Mouse (Mus musculus): ENCODE data around the gene Mapre3.
A peak's percentile ranks its signal among the peaks of the same experiment; 100 is the strongest.
"Not testable (repeated sequence)": the region's sequence is repeated elsewhere in the genome, so short reads cannot be mapped to it uniquely, and the experiment has no call there.

Mapre3 gene

DNA sequence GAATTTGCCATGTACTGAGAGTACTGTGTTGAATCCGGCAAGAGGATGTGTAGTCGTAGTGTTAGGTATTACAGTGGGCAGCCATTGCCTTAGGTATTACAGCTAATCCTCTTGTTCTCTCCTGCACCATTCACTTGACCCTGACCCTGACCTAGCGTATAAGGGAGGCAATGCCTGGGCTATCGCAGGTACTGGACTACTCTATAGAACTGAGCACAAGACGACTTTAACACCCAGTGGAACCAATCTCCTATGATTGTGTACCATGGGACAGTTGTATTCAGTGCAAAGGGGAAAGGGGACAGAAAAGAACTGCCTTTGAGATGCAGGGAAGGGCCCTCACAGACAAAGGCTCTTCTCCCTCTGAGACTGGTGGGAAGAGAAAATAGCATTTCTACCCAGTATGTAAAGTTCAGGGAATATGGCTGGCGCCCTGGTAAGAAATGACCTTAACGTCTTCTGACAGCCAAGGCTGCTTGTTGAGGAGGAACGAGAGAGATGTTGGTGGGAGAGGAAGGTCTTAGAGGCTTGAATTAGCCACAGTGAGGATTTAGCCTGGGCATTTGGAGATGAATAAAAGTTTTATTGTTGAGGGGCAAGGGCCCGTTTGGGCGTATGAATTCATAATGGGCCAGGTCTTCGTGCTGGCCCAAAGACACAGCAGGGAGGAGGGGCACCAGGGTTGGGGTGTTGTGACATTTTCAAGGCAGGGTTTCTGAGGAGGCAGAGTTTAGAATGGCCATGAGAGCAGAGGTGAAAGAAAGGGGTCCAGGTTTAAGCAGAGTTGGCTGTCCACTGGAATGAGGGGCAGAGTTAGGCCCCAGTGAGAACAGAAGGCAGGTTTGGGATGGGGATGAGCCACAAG, 9.9 kb downstream of the Mapre3 start:
- DNase-seq (ENCODE audit: low read depth): no peak

DNA sequence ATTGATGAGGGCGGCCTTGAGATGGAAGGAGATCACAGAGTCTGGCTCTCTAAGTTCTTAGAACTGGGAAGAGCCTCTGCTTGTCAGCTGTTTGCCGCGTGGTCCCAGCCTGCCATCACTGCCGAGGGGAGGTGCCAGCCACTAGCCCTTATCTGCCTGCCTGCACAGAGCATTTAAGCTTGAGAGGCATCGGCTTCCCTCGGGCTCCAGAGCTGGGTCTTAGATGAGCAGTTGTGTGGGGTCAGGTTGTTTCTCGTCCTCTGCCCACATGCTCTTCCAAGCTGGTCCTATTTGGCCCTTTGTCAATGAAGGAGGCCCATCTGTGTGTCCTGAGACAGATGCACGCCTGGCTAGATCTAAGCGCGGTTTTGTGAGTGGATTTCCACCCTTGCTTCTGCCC, 10.7 kb downstream of the Mapre3 start:
- no peak for DNase-seq (ENCODE audit: low read depth)

DNA sequence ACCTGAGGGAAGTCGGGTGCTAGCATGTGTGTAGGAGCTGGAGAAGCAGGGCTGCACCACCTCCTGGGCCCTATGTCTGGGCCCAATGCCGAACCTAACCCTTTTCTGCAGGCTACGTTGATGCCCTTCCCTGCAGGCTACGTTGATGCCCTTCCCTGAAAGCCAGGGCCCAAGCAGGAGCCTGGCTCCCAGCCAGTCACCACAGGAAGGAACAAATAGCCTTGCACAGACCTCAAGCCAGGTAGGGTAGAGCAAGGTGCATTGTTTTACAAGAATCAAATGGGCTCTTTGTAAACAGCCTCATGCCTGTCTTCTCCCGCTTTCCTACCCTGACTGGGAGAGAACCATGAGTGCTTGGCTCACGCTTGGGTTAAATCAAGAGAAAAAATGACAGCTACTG, 11.4 kb downstream of the Mapre3 start:
- no peak for DNase-seq (ENCODE audit: low read depth)

DNA sequence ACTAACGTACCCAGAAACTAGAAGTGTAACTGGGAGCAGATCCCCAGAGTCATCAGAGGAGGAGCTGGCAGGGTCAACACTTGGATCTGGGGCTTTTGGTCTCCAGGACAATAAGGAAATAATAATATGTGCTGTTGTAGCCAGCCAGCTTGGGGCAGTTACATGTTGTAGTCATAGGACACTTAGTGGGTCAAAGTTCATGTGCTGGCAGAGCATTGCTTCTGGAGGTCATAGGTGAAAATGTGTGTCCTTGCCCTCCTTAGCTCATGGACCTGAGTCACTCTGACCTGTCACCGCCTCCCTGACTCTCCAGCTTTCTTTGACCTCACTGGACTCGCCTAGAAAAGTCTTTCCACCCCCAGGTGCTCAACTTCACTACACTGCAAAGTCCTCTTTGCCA, 19.0 kb downstream of the Mapre3 start:
- DNase-seq (ENCODE audit: low read depth): no peak

DNA sequence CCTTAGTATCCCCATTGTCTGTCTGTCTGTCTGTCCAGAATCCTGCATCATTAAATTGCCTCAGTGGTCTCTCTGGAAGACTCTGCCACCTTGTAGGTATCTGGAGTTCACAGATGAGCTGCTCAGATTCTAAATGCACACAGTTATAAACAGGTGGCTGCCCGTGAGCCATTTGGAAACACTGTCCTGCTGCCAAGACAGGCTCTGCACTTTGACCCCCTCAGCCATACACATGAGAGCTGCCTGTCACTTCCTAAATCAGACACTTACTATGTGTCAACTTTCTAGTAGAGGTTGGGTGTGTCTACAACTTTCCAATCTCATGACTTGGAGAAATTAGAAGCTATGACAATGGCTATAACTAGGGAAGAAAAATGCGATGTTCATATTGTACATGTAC, 25.3 kb downstream of the Mapre3 start:
- DNase-seq (ENCODE audit: low read depth): no peak

DNA sequence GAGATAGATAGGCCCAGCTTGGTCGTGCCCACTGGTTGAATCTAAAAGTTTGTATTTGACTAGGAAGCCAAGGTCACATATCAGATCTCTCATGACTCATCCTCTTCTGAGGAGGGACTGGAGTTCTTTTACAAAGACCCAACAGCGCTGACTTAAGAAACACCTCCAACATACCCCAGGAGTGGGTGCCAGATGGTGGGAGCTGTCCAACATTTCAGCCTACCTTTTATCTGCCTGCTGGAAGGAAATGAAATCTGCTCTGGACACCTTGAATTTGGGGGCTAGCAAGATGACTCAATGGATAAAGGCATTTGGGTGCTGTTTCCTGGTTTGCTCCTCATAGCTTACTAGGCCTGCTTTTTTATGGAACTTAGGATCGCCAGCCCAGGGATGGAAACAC, 27.5 kb downstream of the Mapre3 start:
- no peak for DNase-seq (ENCODE audit: low read depth)

DNA sequence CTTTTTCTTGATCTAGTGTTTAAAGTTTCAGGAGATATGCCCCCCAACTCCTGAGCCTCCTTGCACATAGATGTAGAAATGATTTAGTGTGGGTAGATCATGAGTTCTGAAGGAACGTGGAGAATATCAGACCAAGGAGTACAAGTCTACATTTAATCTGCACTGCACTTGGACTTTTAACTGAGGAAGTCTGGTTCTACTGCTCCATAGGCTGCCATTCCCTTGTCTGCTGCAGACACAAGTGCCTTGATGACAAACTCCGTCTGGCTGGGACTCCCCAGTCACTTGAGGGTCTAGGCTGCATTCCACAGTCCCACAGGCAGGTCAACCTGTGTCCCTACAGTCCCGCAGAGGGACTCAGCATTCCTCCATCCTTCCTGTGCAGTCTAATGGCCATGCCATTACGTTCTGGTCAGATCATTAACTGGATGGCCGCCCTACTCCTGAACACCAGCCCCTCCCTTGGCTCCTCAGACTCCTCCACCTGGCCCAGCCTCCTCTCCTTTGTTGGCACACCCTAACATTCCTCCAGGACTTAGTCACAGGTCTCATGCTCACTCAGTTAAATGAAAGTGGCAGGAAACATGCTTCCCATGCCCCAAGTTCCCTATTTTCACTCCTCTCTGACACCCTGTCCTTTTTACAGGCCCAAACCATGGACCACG, 35.6 kb downstream of the Mapre3 start:
- DNase-seq (ENCODE audit: low read depth): peak; percentile 59

DNA sequence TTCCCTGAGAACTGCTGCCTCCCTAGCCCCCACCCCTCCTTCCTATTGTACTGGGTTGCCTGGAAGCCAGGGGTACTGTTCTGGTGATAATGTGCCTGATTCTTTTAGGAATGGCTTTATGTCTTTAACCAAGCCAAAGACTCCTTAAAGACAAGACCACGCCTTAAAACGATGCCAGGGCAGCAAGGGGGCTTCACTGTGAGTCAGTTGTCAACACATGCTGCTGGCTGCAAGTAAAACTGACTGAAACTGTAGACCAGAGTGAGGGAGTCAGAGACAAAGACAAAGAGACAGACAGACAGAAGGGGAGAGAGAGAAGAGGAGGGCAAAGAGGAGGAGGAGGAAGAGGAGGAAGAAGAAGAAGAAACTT, 36.1 kb downstream of the Mapre3 start:
- no peak for DNase-seq (ENCODE audit: low read depth)

DNA sequence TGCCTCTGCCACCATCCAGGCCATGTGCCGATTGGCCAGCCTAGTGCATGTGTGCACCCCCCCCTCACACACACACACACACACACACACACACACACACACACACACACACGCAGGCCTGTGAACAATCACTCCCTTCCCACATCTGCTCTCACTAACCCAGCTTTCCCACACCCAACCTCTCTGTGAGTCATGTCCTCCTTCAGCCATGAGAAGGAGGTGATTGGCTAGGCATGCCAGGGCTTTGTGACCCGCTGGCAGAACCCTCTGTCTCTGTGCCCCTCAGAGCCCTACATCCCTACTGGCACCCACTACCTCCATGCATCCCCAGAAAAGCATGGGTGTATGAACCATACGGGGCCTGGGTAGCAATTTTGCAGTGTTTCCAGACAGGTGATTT, 39.1 kb downstream of the Mapre3 start:
- DNase-seq (ENCODE audit: low read depth): peak; percentile 60

DNA sequence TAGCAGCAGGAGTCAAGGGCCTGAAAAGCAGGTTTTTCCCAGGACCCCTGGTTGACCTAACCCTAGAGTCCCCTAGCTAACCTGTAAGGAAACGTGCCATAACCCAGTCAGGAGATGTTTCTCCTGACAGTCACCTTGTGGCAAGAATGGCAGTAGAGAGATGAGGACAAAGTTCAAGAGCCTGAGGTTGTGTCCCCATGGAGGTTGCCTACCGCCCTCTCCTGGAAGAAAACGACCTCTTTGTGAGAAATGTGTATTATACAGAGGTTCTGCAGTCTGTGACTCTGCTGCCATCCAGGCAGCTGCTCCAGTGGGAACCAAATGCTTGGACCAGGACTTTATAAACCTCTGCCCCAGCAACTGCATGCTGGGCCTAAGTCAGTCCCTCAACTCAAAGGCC, 41.2 kb downstream of the Mapre3 start:
- no peak for DNase-seq (ENCODE audit: low read depth)

DNA sequence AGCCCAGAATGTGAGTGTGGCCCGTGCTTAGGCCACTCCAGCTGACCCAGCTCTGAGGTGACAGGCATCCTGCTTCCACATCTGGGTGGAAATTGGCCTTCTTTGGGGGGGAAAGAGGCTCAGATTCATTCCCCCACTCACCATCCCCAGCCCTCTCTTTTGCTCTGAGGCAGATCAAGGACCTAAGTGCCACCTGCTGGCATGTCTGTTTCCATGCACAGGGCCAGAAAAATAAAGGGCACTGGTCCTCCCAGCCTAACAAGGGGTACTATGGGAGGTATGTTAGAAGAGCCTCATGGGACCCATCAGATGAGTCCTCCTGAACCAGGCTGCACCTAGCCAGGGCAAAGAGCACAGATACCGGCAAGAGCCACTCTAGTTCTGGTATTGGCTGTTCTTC, 41.7 kb downstream of the Mapre3 start:
- no peak for DNase-seq (ENCODE audit: low read depth)

DNA sequence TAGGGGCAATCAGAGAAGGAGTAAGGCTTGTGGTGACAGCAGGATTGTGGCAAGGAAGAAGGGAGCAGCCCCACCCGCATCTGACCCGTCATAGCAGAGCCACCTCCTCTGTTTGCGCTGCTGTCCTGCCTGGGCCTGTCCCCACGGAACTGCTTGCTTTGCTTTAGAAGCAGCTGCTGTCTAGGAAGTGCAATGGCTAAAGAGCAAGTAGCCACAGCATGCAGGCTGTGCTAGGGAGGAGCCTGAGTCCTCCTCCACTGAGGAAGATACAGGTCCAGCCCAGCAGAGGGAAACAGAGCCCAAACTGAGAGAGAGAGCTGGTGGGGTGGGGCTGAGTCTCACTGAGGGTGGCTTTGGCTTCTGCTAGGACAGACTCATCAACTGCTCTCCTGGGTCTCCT, 49.4 kb downstream of the Mapre3 start:
- no peak for DNase-seq (ENCODE audit: low read depth)

DNA sequence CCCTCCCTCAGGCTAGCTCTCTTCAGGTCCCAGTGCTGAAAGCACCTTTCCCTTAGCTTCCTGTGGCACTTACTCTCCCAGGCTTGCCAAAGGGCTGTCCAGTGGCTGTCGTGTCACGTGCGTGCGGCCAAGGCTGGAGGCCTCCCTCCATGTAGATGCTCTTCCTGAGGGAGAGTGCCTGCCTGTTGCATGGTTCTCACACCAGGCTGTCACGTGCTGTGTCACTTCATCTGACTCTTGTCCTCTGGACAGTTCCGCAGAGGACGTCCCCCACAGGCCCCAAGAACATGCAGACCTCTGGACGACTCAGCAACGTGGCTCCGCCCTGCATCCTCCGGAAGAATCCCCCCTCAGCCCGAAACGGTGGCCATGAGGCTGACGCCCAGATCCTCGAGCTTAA, 49.9 kb downstream of the Mapre3 start:
- no peak for DNase-seq (ENCODE audit: low read depth)

DNA sequence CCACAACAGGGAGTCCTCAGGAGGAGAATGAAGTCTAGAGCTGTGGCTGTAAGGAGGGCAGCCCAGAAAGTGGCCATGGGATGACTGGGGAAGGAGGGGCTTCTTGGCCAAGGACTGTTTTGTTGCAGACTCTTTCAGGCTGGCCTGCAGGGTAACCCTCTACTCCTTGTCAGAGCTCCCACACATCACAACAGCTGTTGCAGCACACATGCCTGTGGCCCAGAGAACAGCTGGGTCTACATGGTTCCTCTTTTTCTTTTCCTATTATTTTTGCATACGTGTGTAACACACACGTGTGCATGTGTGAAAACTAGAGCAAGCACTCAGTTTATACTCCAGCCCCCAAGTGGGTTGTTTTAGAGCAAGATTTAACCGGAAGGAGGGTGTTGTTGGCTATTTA, 52.4 kb downstream of the Mapre3 start:
- no peak for DNase-seq (ENCODE audit: low read depth)

DNA sequence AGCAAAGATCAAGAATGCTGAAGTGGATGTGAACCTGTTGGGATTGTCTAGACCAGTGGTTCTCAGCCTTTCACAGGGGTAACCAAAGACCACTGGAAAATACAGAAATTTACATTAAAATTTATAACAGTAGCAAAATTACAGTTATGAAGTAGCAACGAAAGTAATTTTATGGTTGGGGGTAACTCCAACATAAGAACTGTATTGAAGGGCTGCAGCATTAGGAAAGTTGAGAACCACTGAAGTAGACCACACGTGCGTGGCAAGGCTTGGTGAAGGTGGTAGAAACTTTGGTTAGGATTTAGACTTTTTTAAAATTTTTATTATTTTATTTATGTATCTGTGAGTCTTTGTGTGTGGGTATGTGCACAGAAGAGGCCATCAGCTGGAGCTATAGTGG, 53.3 kb downstream of the Mapre3 start, which contains the start of gene Tmem214:
TSS of gene Tmem214 (plus strand) at position 301 of the 400 bp plus-strand sequence.
- no peak for DNase-seq (ENCODE audit: low read depth)

DNA sequence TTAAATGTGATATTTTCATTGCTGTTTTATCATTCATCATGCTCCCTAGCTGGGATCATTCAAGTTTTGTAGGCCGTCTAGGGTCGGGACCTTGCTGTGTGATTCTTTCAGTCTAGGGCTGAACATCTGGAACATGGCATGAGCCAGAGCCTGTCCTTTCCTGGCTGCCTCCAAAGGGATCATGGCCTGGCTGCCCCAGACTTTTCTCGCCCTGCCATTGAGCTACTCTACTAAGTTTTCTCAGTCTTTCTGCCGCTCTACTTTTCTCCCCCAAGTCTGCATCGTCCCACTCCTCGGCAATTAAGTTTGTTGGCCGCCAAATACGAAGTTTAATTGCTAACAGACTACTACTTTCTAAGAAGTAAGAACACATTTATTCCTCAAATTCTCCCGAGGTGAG, 54.5 kb downstream of the Mapre3 start:
- no peak for DNase-seq (ENCODE audit: low read depth)

DNA sequence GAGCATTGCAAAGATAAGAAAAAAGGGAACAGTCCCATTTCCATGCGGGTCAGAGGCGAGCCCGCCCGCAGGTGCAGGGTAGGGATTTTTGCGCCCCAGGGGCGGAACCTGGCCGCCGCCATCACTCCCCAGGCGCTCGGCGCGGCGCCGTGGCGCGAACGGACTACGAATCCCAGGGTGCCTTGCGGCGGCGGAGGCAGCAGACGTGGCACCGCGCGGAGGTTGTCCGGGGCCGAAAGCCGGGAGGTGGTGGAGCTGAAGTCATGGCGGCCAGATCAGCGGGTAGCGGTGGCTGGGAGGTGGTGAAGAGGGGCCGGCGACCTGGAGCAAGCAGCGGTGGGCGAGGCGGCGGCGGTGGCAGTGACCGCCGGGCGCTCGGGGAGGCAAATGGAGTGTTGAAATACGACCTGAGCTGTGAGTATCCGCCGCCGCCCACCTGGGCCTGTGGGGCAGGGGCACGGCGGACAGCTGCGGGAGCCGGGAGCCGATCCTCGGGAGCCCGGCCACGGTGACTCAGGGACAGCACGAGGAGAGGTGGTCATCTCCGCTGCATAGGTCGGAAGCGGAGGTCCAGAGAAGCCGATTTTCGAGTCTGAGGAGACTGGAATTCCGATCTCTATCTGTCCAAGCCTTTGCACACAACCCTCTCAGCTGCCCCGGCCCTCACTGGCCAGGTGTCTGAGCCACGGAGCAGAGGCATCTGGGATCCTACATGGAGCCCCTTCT, 55.1 kb downstream of the Mapre3 start:
- no peak for DNase-seq (ENCODE audit: low read depth)

DNA sequence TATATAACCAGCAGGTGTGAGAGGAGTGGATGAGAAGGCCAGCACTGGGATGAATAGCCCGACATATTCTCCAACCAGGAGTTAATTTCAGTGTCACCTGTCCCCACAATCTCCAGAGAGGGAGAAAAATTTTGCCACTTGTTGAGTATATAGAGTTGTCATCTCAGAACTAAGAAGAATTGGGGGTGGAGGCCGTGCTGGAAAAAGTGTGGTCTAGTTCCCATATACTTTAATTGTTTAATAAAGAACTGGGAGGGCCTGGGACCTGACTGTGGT, 55.6 kb downstream of the Mapre3 start:
- no peak for DNase-seq (ENCODE audit: low read depth)

DNA sequence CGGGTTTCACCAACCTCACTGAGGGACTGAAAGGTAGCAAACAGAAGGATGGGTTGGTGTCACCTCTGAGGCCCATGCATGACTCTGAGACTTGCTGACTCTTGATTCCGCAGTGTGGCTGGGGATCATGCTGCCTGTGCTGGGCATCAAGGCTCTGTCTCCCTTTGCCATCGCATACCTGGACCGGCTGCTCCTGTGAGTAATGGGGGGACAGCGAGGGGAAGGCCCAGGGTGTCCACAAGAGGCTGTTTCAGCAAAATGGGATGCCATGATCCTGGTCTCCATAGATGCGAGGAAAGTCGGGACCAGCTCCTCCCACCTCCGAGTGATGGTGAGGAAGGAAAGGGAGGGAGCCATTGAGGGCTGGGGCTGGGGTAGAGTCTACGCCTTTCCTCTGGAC, 58.1 kb downstream of the Mapre3 start:
- no peak for DNase-seq (ENCODE audit: low read depth)

DNA sequence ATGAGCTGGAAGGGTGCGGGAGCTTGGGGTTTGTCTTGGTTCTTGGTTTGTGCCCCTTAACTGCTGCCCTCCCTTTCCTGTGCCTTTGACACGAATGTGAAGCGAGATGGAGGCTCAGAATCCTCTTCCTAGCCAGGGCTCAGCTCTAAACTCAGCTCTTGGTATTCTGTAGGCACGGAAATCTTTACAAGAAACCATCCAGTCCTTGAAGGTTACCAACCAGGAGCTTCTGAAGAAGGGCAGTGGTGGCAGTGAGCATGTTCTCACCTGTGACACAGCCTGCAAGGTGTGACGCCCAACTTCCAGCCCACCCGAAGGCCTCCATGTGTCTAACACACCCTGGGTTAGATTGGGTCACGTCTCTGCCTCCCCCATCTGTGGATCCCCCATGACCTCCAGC, 59.9 kb downstream of the Mapre3 start:
- DNase-seq (ENCODE audit: low read depth): no peak

DNA sequence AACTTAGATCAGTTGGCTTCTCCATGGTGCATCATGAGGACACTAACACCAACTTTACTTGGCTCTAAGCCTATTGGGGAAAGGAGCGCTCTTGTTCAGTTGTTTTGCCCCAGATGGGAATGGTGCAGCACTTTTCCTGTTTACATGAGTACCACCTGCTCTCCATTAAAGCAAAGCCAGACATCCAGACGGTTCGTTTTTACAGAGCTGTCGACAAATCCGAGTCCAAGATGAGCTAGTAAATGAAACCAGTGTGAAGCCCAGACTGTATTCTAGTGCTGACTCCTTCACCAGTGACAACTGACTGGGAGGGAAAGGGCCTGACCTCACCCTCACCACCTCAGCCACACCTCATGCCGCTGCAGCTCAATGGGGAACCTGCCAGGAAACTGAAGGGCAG, 64.2 kb downstream of the Mapre3 start:
- DNase-seq (ENCODE audit: low read depth): no peak

DNA sequence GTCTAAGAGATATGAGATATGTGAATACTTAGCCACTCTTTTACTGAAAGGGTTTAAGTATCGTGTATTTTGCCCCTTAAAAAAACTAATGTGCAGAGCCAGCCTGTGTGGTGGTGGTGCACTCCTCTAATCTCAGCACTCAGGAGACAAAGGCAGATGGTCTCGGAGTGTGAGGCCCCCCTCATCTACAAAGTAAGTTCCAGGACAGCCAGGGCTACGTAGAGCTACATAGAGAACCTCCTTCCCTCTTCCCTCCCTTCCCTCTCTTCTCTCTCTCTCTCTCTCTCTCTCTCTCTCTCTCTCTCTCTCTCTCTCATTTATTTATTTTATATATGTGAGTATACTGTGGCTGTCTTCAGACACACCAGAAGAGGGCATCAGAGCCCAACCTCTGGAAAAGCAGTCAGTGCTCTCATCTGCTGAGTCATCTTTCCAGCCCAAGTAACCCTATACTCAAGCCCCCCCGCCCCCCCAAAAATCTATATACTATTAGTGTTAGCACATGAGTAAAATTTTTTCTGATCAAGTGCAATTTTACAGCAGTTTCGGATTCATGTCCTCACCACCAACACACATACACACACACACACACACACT, 65.0 kb downstream of the Mapre3 start:
- DNase-seq (ENCODE audit: low read depth): no peak

DNA sequence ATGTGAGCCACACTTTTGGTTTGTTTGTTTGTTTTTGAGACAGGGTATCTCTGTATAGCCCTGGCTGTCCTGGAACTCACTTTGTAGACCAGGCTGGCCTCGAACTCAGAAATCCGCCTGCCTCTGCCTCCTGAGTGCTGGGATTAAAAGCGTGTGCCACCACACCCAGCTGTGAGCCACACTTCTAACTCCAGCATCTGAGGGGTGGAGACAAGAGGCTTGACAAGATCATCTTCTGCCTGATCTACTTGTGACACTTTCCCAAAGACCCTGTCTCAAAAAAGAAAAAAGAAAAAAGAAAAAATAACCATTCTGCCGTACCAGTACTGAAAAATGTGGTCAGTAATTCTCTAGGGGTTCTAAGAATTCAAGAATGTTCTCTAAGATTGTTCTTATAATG, 67.4 kb downstream of the Mapre3 start:
- DNase-seq (ENCODE audit: low read depth): not testable (repeated sequence)
